Mouse (Mus musculus): ENCODE measurements around the gene Hgd.

DNA sequence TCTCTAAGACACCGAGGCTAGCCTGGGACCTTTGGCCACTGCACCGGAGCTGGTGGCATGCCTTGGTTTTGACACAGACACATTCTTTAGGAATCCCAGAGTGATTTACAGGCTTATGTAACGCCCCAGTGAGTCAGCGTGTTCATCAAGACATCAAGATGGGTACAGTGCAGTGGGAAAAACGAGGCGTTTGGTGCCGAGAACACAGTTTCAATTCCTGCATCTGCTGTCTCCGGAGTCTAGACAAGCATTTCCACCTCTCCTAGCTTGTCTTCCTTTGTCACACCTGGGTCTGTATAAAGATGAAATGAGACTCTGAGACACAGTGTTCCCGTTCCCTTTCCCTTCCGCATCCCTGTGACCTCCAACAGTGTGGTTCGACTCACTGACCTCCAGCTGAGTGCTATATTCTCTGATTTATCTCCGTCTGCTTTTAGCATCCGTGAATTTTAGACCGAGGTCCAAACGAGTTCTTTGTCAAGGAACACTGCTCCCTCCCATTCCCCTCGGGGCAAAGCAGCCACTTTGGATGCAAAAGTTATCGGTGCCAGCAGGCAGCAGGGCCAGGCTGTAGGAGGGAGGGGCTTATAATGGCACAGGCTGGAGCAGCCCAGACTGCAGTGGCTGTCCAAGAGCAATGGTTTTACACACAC is 96.2 kb downstream of the Hgd start:
- TF ChIP-seq CTCF (IDR thresholded peaks at IDR 0.05) (no peak), EP300 (IDR thresholded peaks at IDR 0.05) (no peak)
